23 mouse cellular contexts compared by ENCODE assay signal in genomic region chr3:53707101-53707500, GRCm38 (mm10). TPM values are rescaled to one million over a fixed set of nuclear protein-coding genes. Genes with fewer than 3 reads are reported as not detected.
DNase-seq lines count a peak whose midpoint lies in the region; ATAC-seq and TF ChIP-seq lines count a peak whose summit lies in the region.
"Had no signal": no experiment of that assay in that cellular context is flagged by ENCODE, and none has a peak within 500 bp of the region (broad histone marks: within the 10 kb centered on the region; RNA-seq: fewer than 3 reads in every experiment).

No protein-coding gene starts in this region.

- no peaks in the 10 kb centered on the region for H3K9me3 ChIP-seq in heart, embryonic 12.5 days (replicated peaks)
- no peaks in the 10 kb centered on the region for H3K9me3 ChIP-seq in kidney, postnatal 0 days (replicated peaks; ENCODE audit: low read length)
- H3K9me3 ChIP-seq: embryonic facial prominence, embryonic 12.5 days; forebrain, embryonic 15.5 days; hindbrain, embryonic 12.5 days; neural tube, embryonic 12.5 days had no signal

- peak; percentile 38 for DNase-seq in kidney, adult 11 months
- DNase-seq in kidney, postnatal 25 days: no peak
- DNase-seq in heart, postnatal 10 days: peak; percentile 38 to 54
- peak; percentile 18 for DNase-seq in kidney, postnatal 0 days (ENCODE audit: low spot score)
- no peak for DNase-seq in left cerebral cortex, postnatal 36 days (ENCODE audit: low spot score in 2 of 2)
- DNase-seq: adrenal gland, adult 2 months; cerebellum, adult 18-20 months; gastrocnemius, postnatal 36 days; left cerebral cortex, postnatal 4 days; lung, postnatal 4 days; spleen, adult 18-20 months; thymus, postnatal 14 days had no signal

- no peak overlapping the region for H3K9ac ChIP-seq in heart, embryonic 12.5 days
- no peak overlapping the region for H3K9ac ChIP-seq in kidney, postnatal 0 days (ENCODE audit: low read depth, low read length)
- H3K9ac ChIP-seq: embryonic facial prominence, embryonic 12.5 days; forebrain, embryonic 15.5 days; hindbrain, embryonic 12.5 days; neural tube, embryonic 12.5 days had no signal

- no peaks in the 10 kb centered on the region for H3K27me3 ChIP-seq in heart, embryonic 12.5 days (replicated peaks)
- H3K27me3 ChIP-seq in kidney, postnatal 0 days (ENCODE audit: insufficient read depth, low read length): no peaks in the 10 kb centered on the region
- H3K27me3 ChIP-seq: embryonic facial prominence, embryonic 12.5 days; forebrain, embryonic 15.5 days; hindbrain, embryonic 12.5 days; neural tube, embryonic 12.5 days had no signal

- H3K4me3 ChIP-seq in heart, embryonic 12.5 days: no peak overlapping the region
- no peak overlapping the region for H3K4me3 ChIP-seq in kidney, postnatal 0 days (replicated peaks; ENCODE audit: low read depth, low read length)
- H3K4me3 ChIP-seq: embryonic facial prominence, embryonic 12.5 days; forebrain, embryonic 15.5 days; hindbrain, embryonic 12.5 days; neural tube, embryonic 12.5 days had no signal

- no peak for TF ChIP-seq CTCF in kidney, postnatal 0 days (IDR thresholded peaks at IDR 0.05; ENCODE audit: low read depth)

- H3K4me2 ChIP-seq in heart, embryonic 12.5 days: 0 out of 2 replicates have a peak overlapping the region, but pooled peaks have one; percentile 7
- no peak overlapping the region for H3K4me2 ChIP-seq in kidney, postnatal 0 days (ENCODE audit: low read length)
- H3K4me2 ChIP-seq: embryonic facial prominence, embryonic 12.5 days; forebrain, embryonic 15.5 days; hindbrain, embryonic 12.5 days; liver, embryonic 11.5 days; midbrain, embryonic 11.5 days; neural tube, embryonic 12.5 days had no signal

- 41% methylated on average over 3 of the region's 3 CpGs for WGBS in heart, embryonic 12.5 days
- WGBS in kidney, postnatal 0 days: 55% methylated on average over 3 of the region's 3 CpGs

- ATAC-seq in heart, embryonic 12.5 days (ENCODE audit: insufficient number of reproducible peaks, low FRiP score): peak; percentile 48; the same call in 1 of the 2 replicates
- ATAC-seq in kidney, postnatal 0 days (replicated peaks; ENCODE audit: low FRiP score, low read depth): peak; percentile 74
- ATAC-seq in granulocyte monocyte progenitor cell, adult 5-6 weeks (replicated peaks; ENCODE audit: poor library complexity, severe bottlenecking): no peak
- ATAC-seq: forebrain, embryonic 15.5 days; inflammation-experienced regulatory T-cells, adult 6 months had no signal

- no peaks in the 10 kb centered on the region for H3K36me3 ChIP-seq in heart, embryonic 12.5 days
- no peaks in the 10 kb centered on the region for H3K36me3 ChIP-seq in kidney, postnatal 0 days (ENCODE audit: insufficient read depth, low read length)
- H3K36me3 ChIP-seq: embryonic facial prominence, embryonic 12.5 days; forebrain, embryonic 15.5 days; hindbrain, embryonic 12.5 days; neural tube, embryonic 12.5 days had no signal

- H3K27ac ChIP-seq in heart, embryonic 12.5 days (ENCODE audit: poor library complexity, severe bottlenecking): peak overlapping the region; percentile 76
- H3K27ac ChIP-seq in kidney, postnatal 0 days: no peak overlapping the region
- H3K27ac ChIP-seq: embryonic facial prominence, embryonic 12.5 days; forebrain, embryonic 15.5 days; hindbrain, embryonic 12.5 days; neural tube, embryonic 12.5 days had no signal

- peaks cover 26% of the 10 kb centered on the region for H3K4me1 ChIP-seq in heart, embryonic 12.5 days (replicated peaks)
- no peaks in the 10 kb centered on the region; the same call in 1 of the 2 replicates for H3K4me1 ChIP-seq in kidney, postnatal 0 days (replicated peaks; ENCODE audit: insufficient read depth, low read length)
- H3K4me1 ChIP-seq: hindbrain, embryonic 12.5 days; neural tube, embryonic 12.5 days had no signal

- intact Hi-C loops in heart, postnatal 10 days (cut with DNase I): no loop called here
- intact Hi-C loops in left cerebral cortex, postnatal 36 days (cut with DNase I): no loop called here

RNA-seq across cellular contexts. Expression of gene Frem2, which starts 49.9 kb away (rescaled TPM):
- 7.0 and 7.9 TPM in 2 replicates for polyA plus RNA-seq in heart, embryonic 12.5 days (2016; fragmentation: Nextera tagmentation; extraction: Ambion mirVana)
- 10 to 100 TPM; 16.8 to 22.9 TPM for total RNA-seq in heart, postnatal 10 days (2021)
- polyA plus RNA-seq in kidney, postnatal 0 days (2015; fragmentation: Nextera tagmentation; extraction: Ambion mirVana): 9.0 and 10.8 TPM in 2 replicates
- not detected in 2 replicates for total RNA-seq in granulocyte monocyte progenitor cell, adult 5-6 weeks (2014; fragmentation: Nextera tagmentation)
- total RNA-seq in granulocyte monocyte progenitor cell, adult 5-6 weeks (2017): not detected in 2 replicates
- 1 to 10 TPM; 1.2 to 1.5 TPM for total RNA-seq in left cerebral cortex, postnatal 36 days (2021)
- total RNA-seq: common myeloid progenitor, adult 5-6 weeks; monocyte, adult 5-6 weeks had no signal
- polyA plus RNA-seq: inflammation-experienced regulatory T-cells, adult 6 months had no signal

Comparison
In these comparisons a context has a peak if more than half of its experiments do, and no peak if none do; other contexts are left out.
1. DNase-seq: peak in kidney, adult 11 months (single experiment), heart, postnatal 10 days (2 of 2) and kidney, postnatal 0 days (single experiment); none in kidney, postnatal 25 days (0 of 2) and left cerebral cortex, postnatal 36 days (0 of 2).
2. RNA of gene Frem2, which starts 49.9 kb away (total RNA-seq): 16.8 to 22.9 TPM in heart, postnatal 10 days; 1.2 to 1.5 TPM in left cerebral cortex, postnatal 36 days and not detected in granulocyte monocyte progenitor cell, adult 5-6 weeks; every median in the first group is over 4 times any median in the second.